Mouse (Mus musculus): Measurements from ENCODE around the gene Dynlrb2. TPM values are rescaled to one million over a fixed set of nuclear protein-coding genes. Genes with fewer than 3 reads are reported as not detected.

The Dynlrb2 gene
- polyA plus RNA-seq, 1 experiment from 2014 or later: 19.5 TPM

- no peaks in the 10 kb centered on the region for H3K27me3 ChIP-seq
- H3K36me3 ChIP-seq: no peaks in the 10 kb centered on the region
- H3K9me3 ChIP-seq: no peaks in the 10 kb centered on the region
- 75% methylated on average over 5 of the region's 5 CpGs for WGBS
- no peak overlapping the region for H3K27ac ChIP-seq (replicated peaks)
- H3K9ac ChIP-seq: no peak overlapping the region
- no peak overlapping the region for H3K4me3 ChIP-seq
- peaks cover 13% of the 10 kb centered on the region for H3K4me1 ChIP-seq (replicated peaks)
- no peak for ATAC-seq (ENCODE audit: low FRiP score, low read depth)
- no peak overlapping the region for H3K4me2 ChIP-seq
Observed at GRCm38 (mm10) chr8:116508721-116509120, 3.9 kb downstream of the Dynlrb2 start.

DNA sequence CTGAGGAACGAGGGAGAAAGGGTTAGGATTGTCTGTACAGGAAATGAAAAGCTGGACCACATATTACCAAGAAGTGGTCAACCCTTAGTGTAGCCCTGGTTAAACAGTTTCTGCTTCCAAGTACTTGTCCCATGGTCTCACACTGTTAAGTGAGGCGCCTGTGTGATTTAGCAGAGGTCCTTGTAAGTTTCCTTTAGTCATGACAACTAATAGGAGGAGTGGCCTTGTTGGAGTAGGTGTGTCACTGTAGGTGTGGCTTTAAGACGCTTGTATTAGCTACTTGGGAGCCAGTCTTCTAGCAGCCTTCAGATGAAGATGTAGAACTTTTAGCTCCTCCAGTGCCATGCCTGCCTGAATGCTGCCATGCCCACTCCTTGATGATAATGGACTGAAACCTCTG, 4.5 kb downstream of the Dynlrb2 start:
- 74% methylated on average over 3 of the region's 3 CpGs for WGBS

GRCm38 (mm10) chr8:116519676-116520075, 14.9 kb downstream of the Dynlrb2 start:
- Histone ChIP-seq H3K4me2 (no peak overlapping the region), H3K27me3 (no peaks in the 10 kb centered on the region), H3K9me3 (peaks cover 4% of the 10 kb centered on the region; the same call in 1 of the 2 replicates), H3K36me3 (no peaks in the 10 kb centered on the region), H3K4me1 (replicated peaks) (no peaks in the 10 kb centered on the region), H3K4me3 (no peak overlapping the region), H3K27ac (replicated peaks) (no peak overlapping the region), H3K9ac (no peak overlapping the region)
- 73% methylated on average over 5 of the region's 5 CpGs for WGBS
- ATAC-seq (ENCODE audit: low FRiP score, low read depth): no peak

More for the DNA sequence above, 4.5 kb downstream of the Dynlrb2 start:
- no peaks in the 10 kb centered on the region for H3K27me3 ChIP-seq
- no peak overlapping the region for H3K27ac ChIP-seq (replicated peaks)
- no peak overlapping the region for H3K9ac ChIP-seq
- H3K9me3 ChIP-seq: no peaks in the 10 kb centered on the region
- ATAC-seq (ENCODE audit: low FRiP score, low read depth): no peak
- H3K4me3 ChIP-seq: no peak overlapping the region
- H3K4me2 ChIP-seq: no peak overlapping the region
- H3K36me3 ChIP-seq: no peaks in the 10 kb centered on the region
- H3K4me1 ChIP-seq (replicated peaks): peaks cover 9% of the 10 kb centered on the region

- Histone ChIP-seq H3K27ac (replicated peaks) (no peak overlapping the region), H3K4me2 (no peak overlapping the region), H3K36me3 (no peaks in the 10 kb centered on the region), H3K27me3 (no peaks in the 10 kb centered on the region), H3K9ac (no peak overlapping the region), H3K4me3 (no peak overlapping the region), H3K9me3 (peaks cover 4% of the 10 kb centered on the region; the same call in 1 of the 2 replicates), H3K4me1 (replicated peaks) (no peaks in the 10 kb centered on the region)
- 95% methylated on average over 4 of the region's 4 CpGs for WGBS
- ATAC-seq (ENCODE audit: low FRiP score, low read depth): no peak
Observed at GRCm38 (mm10) chr8:116521208-116521607, 16.4 kb downstream of the Dynlrb2 start.

GRCm38 (mm10) chr8:116521641-116522040, 16.9 kb downstream of the Dynlrb2 start:
- no peak overlapping the region for H3K27ac ChIP-seq (replicated peaks)
- H3K9me3 ChIP-seq: peaks cover 4% of the 10 kb centered on the region; the same call in 1 of the 2 replicates
- H3K27me3 ChIP-seq: no peaks in the 10 kb centered on the region
- no peak for ATAC-seq (ENCODE audit: low FRiP score, low read depth)
- H3K4me2 ChIP-seq: no peak overlapping the region
- H3K4me1 ChIP-seq (replicated peaks): no peaks in the 10 kb centered on the region
- H3K4me3 ChIP-seq: no peak overlapping the region
- H3K36me3 ChIP-seq: no peaks in the 10 kb centered on the region
- WGBS: 92% methylated on average over 3 of the region's 3 CpGs
- no peak overlapping the region for H3K9ac ChIP-seq

DNA sequence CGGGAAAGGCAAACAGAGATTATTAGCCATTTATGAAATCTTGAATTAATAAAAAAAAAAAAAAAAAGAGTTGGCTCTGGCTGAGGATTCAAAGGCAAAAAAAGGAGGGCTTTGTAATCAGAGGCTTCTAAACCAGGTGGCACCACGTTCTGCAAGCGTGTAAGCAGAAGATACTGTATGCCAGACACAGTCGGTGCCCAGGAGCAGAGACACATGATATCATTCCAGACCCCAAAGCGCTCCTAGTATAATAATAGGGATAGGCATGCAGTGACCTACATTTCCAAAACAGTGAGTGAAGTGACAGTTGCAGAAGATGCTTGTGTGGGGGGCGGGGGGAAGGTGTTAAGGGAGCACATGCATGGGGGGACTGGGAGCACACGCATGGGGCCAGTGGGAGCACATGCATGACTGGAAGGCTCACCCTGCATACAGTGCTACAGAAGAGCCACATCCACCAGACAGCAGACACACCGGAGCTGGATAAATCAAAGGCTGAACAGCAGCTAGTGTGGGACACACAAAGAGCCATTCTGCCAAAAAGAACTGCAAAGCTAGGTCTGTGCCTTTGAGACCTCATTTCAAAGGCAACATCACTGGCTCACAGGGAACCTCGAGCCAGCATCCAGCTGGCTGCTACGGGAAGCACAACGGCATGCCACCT, 17.5 kb downstream of the Dynlrb2 start:
- Histone ChIP-seq H3K27me3 (no peaks in the 10 kb centered on the region), H3K36me3 (no peaks in the 10 kb centered on the region), H3K4me3 (no peak overlapping the region), H3K4me2 (no peak overlapping the region), H3K9ac (no peak overlapping the region), H3K9me3 (no peaks in the 10 kb centered on the region), H3K4me1 (replicated peaks) (no peaks in the 10 kb centered on the region), H3K27ac (replicated peaks) (no peak overlapping the region)
- no peak for ATAC-seq (ENCODE audit: low FRiP score, low read depth)
- WGBS: 81% methylated on average over 11 of the region's 11 CpGs

- Histone ChIP-seq H3K27ac (replicated peaks) (no peak overlapping the region), H3K4me2 (no peak overlapping the region), H3K36me3 (no peaks in the 10 kb centered on the region), H3K9me3 (no peaks in the 10 kb centered on the region), H3K27me3 (no peaks in the 10 kb centered on the region), H3K4me1 (replicated peaks) (no peaks in the 10 kb centered on the region), H3K4me3 (no peak overlapping the region), H3K9ac (no peak overlapping the region)
- WGBS: 89% methylated on average over 7 of the region's 7 CpGs
- ATAC-seq (ENCODE audit: low FRiP score, low read depth): no peak
Observed at GRCm38 (mm10) chr8:116524915-116525314, 20.1 kb downstream of the Dynlrb2 start.

DNA sequence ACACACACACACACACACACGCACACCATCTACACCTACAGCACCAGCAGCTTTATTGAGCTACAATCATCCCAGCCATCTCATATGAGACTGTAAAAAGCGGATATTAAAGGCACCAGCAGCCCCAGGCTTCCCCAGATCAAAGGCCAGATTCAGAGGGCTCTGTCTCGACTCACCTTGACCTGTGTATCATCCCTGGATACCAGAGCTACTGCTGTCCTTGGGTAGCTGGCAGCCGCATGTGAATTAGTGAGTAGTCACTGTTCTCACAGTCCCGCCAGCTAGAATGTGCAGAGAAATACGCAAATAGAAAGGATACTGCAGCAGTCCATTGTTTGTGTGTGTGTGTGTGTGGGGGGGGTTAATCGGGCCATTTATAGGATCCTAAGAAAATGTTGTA, 24.0 kb downstream of the Dynlrb2 start:
- no peak overlapping the region for H3K4me2 ChIP-seq
- no peak overlapping the region for H3K27ac ChIP-seq (replicated peaks)
- 83% methylated on average over 7 of the region's 7 CpGs for WGBS
- H3K27me3 ChIP-seq: no peaks in the 10 kb centered on the region
- H3K9ac ChIP-seq: no peak overlapping the region
- H3K36me3 ChIP-seq: no peaks in the 10 kb centered on the region
- no peaks in the 10 kb centered on the region for H3K9me3 ChIP-seq
- no peaks in the 10 kb centered on the region for H3K4me1 ChIP-seq (replicated peaks)
- ATAC-seq (ENCODE audit: low FRiP score, low read depth): no peak
- H3K4me3 ChIP-seq: no peak overlapping the region

- Histone ChIP-seq H3K27ac (replicated peaks) (no peak overlapping the region), H3K4me1 (replicated peaks) (no peaks in the 10 kb centered on the region), H3K4me3 (no peak overlapping the region), H3K36me3 (no peaks in the 10 kb centered on the region), H3K9me3 (no peaks in the 10 kb centered on the region), H3K27me3 (no peaks in the 10 kb centered on the region), H3K9ac (no peak overlapping the region), H3K4me2 (no peak overlapping the region)
- ATAC-seq (ENCODE audit: low FRiP score, low read depth): no peak
- WGBS: 77% methylated on average over 6 of the region's 6 CpGs
Observed at GRCm38 (mm10) chr8:116533081-116533480, 28.3 kb downstream of the Dynlrb2 start.

DNA sequence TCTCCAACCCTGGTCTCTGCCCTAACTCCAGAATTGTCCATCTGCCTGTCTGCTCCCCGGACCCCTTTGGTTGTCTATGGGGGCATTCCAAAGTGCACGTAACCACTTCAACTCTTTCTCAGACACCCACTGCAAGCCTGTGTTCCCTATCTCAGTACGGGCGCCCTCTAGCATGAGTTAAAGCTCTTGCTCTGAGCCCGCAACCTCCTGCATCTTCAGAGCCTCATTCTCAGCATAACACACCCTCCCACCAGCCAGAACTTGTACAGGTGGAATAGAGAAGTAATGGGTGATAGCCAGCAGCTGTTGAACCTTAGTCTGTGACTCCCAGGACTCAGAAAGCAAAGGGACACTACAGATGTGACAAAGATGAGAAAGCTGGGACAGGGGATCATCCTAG, 32.0 kb downstream of the Dynlrb2 start:
- no peaks in the 10 kb centered on the region for H3K9me3 ChIP-seq
- no peaks in the 10 kb centered on the region for H3K4me1 ChIP-seq (replicated peaks)
- H3K36me3 ChIP-seq: no peaks in the 10 kb centered on the region
- no peak overlapping the region for H3K9ac ChIP-seq
- no peaks in the 10 kb centered on the region for H3K27me3 ChIP-seq
- ATAC-seq (ENCODE audit: low FRiP score, low read depth): no peak
- no peak overlapping the region for H3K4me3 ChIP-seq
- no peak overlapping the region for H3K4me2 ChIP-seq
- H3K27ac ChIP-seq (replicated peaks): no peak overlapping the region
- WGBS: 77% methylated on average over 5 of the region's 5 CpGs

GRCm38 (mm10) chr8:116538763-116539162, 34.0 kb downstream of the Dynlrb2 start:
- no peak for ATAC-seq (ENCODE audit: low FRiP score, low read depth)
- no peak overlapping the region for H3K9ac ChIP-seq
- no peak overlapping the region for H3K27ac ChIP-seq (replicated peaks)
- 42% methylated on average over 7 of the region's 7 CpGs for WGBS
- no peaks in the 10 kb centered on the region for H3K36me3 ChIP-seq
- H3K9me3 ChIP-seq: no peaks in the 10 kb centered on the region
- no peak overlapping the region for H3K4me2 ChIP-seq
- H3K4me1 ChIP-seq (replicated peaks): no peaks in the 10 kb centered on the region
- no peak overlapping the region for H3K4me3 ChIP-seq
- no peaks in the 10 kb centered on the region for H3K27me3 ChIP-seq

DNA sequence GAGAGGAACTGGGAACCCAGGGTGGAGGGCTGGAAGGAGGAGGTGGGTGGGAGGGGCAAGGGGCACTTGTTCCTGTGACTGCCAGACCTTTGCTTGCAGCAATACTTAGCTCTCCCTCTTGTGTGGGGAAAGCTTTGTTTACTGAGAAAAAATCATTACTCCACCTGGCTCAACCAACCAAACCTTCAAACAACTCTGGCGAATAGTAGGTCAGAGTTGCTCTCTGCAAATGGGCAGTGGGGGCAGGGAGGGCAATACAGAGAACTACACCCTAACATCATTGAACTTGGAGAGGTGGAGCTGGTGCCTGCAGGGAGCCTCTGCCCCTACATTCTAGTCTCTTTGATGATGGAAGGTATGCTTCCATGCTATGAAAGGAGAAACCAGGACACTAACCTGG, 35.4 kb downstream of the Dynlrb2 start:
- Histone ChIP-seq H3K4me3 (no peak overlapping the region), H3K9me3 (no peaks in the 10 kb centered on the region), H3K4me2 (no peak overlapping the region), H3K36me3 (no peaks in the 10 kb centered on the region), H3K9ac (no peak overlapping the region), H3K27me3 (no peaks in the 10 kb centered on the region), H3K27ac (replicated peaks) (no peak overlapping the region), H3K4me1 (replicated peaks) (no peaks in the 10 kb centered on the region)
- WGBS: 100% methylated on average over 1 of the region's 1 CpGs
- no peak for ATAC-seq (ENCODE audit: low FRiP score, low read depth)

GRCm38 (mm10) chr8:116542842-116543241, 38.1 kb downstream of the Dynlrb2 start:
- Histone ChIP-seq H3K27ac (replicated peaks) (no peak overlapping the region), H3K4me3 (no peak overlapping the region), H3K9ac (no peak overlapping the region), H3K4me2 (no peak overlapping the region), H3K9me3 (no peaks in the 10 kb centered on the region), H3K4me1 (replicated peaks) (no peaks in the 10 kb centered on the region), H3K36me3 (no peaks in the 10 kb centered on the region), H3K27me3 (no peaks in the 10 kb centered on the region)
- no peak for ATAC-seq (ENCODE audit: low FRiP score, low read depth)
- WGBS: 91% methylated on average over 5 of the region's 5 CpGs

All from hindbrain, embryonic 15.5 days (tissue).